Mouse (Mus musculus) G1E (cell line): ENCODE results near the gene Synrg.

ENCODE experiments used
- CTCF ChIP-seq: IDR thresholded peaks from 2 replicates; pipeline ENCODE4 v1.5.1; 2012; ENCODE audit warnings: low read depth, low read length, inconsistent platforms, mixed read lengths
- GATA1 ChIP-seq: IDR thresholded peaks from 2 replicates; pipeline ENCODE4 v1.6.1; 2012; ENCODE audit warnings: borderline replicate concordance, low read length, inconsistent platforms, mixed read lengths
- TAL1 ChIP-seq: conservative IDR thresholded peaks from 2 replicates; pipeline ENCODE4 v1.6.1; 2012; ENCODE audit warnings: low read depth, low read length, inconsistent platforms, mixed read lengths

DNA sequence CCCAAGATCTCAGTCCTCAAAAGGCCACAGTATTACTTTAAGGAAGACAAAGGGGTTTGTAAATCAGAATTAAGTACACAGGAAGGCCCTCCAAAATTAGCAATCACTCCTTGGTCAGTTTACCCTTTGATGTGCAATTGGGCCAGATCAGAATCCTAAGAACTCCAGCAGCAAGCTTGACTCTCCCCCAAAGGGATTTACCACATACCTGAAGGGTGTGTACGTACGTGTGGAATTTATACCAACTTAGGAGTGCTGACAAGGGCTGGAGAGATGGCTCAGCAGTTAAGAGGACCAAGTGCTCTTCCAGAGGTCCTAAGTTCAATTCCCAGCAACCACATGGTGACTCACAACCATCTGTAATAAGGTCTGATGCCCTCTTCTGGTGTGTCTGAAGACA, 97.7 kb downstream of the Synrg start:
- TF ChIP-seq CTCF (no peak), GATA1 (no peak), TAL1 (no peak)
